Mouse (Mus musculus): Measurements from ENCODE around the gene Rpl3l. TPM values are rescaled to one million over a fixed set of nuclear protein-coding genes. Genes with fewer than 3 reads are reported as not detected.
"Not testable (repeated sequence)": the region's sequence is repeated elsewhere in the genome, so short reads cannot be mapped to it uniquely, and the experiment has no call there.

Rpl3l gene
- polyA plus RNA-seq, 1 experiment from 2014 or later = not detected

DNA sequence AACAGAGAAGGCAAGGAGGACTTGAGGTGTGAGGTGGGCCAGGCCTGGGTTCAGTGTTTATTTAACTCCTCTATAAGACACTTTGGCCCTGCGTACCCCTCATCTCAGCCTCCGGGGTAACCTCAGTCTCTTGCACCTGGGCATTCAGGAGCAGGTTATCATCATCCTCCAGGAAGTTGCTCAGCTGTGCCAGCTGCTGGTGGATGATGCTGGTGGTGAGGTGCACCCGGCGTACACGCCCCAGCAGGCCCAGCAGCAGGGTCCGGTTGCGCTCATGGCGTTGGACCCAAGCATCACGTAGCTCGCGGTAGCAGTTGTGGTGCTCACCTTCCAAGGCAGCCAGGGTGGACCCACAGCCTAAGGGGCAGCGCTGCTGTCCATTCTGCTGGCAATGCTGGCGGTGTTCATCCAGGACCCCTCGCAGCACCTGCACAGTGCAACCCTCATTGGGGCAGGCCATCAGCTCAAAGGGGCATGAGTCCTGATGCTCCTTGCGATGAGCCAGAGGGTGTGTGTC is 11.4 kb upstream of the Rpl3l start:
- no peak overlapping the region for H3K9ac ChIP-seq
- ATAC-seq (ENCODE audit: low FRiP score) = no peak
- WGBS = 94% methylated on average over 15 of the region's 15 CpGs
- DNase-seq (ENCODE audit: low spot score) = no peak
- H3K4me1 ChIP-seq (replicated peaks; ENCODE audit: control insufficient read depth, insufficient read depth, low read length) = peaks cover 2% of the 10 kb centered on the region; the same call in 1 of the 2 replicates
- no peaks in the 10 kb centered on the region for H3K9me3 ChIP-seq (ENCODE audit: control insufficient read depth, low read length)
- no peaks in the 10 kb centered on the region for H3K27me3 ChIP-seq (ENCODE audit: control insufficient read depth, insufficient read depth, low read length)
- H3K27ac ChIP-seq = no peak overlapping the region
- peaks cover 23% of the 10 kb centered on the region for H3K36me3 ChIP-seq (replicated peaks; ENCODE audit: control insufficient read depth, insufficient read depth)
- H3K4me2 ChIP-seq (replicated peaks) = no peak overlapping the region
- H3K4me3 ChIP-seq (replicated peaks; ENCODE audit: low read length) = no peak overlapping the region

DNA sequence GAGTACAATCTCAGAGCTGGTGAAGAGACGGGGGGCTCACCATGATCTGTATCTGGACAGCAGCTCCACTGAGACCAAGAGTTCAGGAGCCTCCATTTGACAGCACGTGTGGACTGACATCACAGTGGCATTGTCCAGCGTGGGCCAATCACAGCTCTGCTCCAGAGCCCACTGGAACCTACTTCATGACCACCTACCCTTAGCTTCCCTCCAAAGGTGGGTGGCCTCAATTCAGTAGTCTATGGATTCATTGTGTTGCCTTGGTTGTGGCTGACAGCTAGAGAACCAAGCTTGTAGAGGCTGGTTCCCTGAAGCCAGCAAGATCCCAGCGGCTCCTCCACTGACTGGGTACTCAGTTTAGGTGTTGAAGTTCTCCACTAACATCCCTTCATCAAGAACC is 9.7 kb upstream of the Rpl3l start, which contains the start of the genes Rnf151 and Rps2:
Gene Rnf151, minus strand, starts transcription at position 121 of the 400 bp plus-strand sequence.
Gene Rps2, plus strand, starts transcription at position 174 of the 400 bp plus-strand sequence.
- Histone ChIP-seq H3K9ac (peak within 1 kb of the TSS; percentile 90), H3K9me3 (ENCODE audit: control insufficient read depth, low read length) (no peaks in the 10 kb centered on the region), H3K27ac (no peak within 1 kb of the TSS), H3K4me1 (replicated peaks; ENCODE audit: control insufficient read depth, insufficient read depth, low read length) (peaks cover 18% of the 10 kb centered on the region), H3K4me2 (replicated peaks) (peak within 1 kb of the TSS; percentile 96), H3K27me3 (ENCODE audit: control insufficient read depth, insufficient read depth, low read length) (no peaks in the 10 kb centered on the region), H3K36me3 (replicated peaks; ENCODE audit: control insufficient read depth, insufficient read depth) (peaks cover 36% of the 10 kb centered on the region), H3K4me3 (replicated peaks; ENCODE audit: low read length) (peak within 1 kb of the TSS; percentile 78)
- 85% methylated on average over 4 of the region's 4 CpGs for WGBS
- ATAC-seq (ENCODE audit: low FRiP score) (no peak), DNase-seq (ENCODE audit: low spot score) (no peak)

DNA sequence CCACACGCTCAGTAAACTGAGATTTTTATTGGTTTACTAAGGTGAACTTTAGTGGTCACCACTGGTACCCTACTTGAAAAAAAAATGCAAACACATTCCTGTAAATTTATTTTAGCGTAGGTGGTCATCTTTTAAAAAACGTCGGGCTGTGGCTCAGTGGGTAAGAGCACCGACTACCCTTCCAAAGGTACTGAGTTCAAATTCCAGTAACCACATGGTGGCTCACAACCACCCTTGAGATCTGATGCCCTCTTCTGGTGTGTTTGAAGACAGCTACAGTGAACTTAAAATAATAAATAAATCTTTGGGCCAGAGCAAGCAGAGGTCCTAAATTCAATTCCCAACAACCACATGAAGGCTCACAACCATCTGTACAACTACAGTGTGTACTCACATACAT is 8.7 kb upstream of the Rpl3l start:
- Histone ChIP-seq H3K27ac (peak overlapping the region; percentile 88; the same call in 1 of the 2 replicates), H3K4me3 (replicated peaks; ENCODE audit: low read length) (peak overlapping the region; percentile 78), H3K4me2 (replicated peaks) (peak overlapping the region; percentile 96), H3K9ac (peak overlapping the region; percentile 90), H3K36me3 (replicated peaks; ENCODE audit: control insufficient read depth, insufficient read depth) (peaks cover 36% of the 10 kb centered on the region), H3K4me1 (replicated peaks; ENCODE audit: control insufficient read depth, insufficient read depth, low read length) (peaks cover 24% of the 10 kb centered on the region)
- ATAC-seq (ENCODE audit: low FRiP score); H3K27me3 ChIP-seq (ENCODE audit: control insufficient read depth, insufficient read depth, low read length); DNase-seq (ENCODE audit: low spot score); H3K9me3 ChIP-seq (ENCODE audit: control insufficient read depth, low read length): not testable (repeated sequence)
- 74% methylated on average over 5 of the region's 5 CpGs for WGBS

DNA sequence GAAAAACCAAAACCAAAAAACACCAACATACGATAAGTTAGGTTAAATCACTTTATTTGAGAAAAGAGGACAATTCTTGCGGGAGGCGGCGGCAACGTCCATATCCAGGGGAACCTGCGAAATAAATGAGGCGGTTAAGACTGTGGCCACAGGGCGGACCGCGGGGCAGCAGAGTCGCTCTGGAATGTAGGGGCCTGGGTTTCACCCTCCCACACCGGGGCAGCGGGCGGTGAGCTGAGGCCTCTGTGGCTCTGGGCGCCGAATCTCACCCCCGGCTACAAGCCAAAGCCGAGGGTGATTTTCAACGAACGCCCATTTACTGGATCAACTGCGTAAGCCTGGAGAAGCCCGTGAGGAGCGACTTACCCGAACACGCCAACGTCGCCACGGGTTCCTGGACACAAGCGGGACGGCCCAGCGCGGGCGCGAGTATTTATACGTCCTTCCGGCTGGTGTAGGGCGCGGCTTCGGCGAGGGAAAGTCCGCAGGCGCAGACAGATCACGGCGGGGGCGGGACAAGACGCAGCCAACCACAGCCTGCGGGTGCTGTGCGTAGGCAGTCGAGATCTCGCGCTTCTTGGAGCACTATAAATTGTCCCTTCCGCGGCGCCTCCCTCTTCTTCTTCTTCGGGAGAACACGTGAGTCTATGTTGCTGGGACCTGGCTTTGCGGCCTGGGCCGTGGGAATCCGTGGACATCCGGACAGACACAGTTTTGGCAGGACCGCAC is 8.0 kb upstream of the Rpl3l start:
- ATAC-seq (ENCODE audit: low FRiP score) (peak; percentile 98), DNase-seq (ENCODE audit: low spot score) (peak; percentile 97)
- Histone ChIP-seq H3K4me3 (replicated peaks; ENCODE audit: low read length) (peak overlapping the region; percentile 78), H3K27me3 (ENCODE audit: control insufficient read depth, insufficient read depth, low read length) (no peaks in the 10 kb centered on the region), H3K9ac (peak overlapping the region; percentile 90), H3K4me2 (replicated peaks) (peak overlapping the region; percentile 96), H3K27ac (peak overlapping the region; percentile 88), H3K9me3 (ENCODE audit: control insufficient read depth, low read length) (no peaks in the 10 kb centered on the region), H3K4me1 (replicated peaks; ENCODE audit: control insufficient read depth, insufficient read depth, low read length) (peaks cover 24% of the 10 kb centered on the region), H3K36me3 (replicated peaks; ENCODE audit: control insufficient read depth, insufficient read depth) (peaks cover 36% of the 10 kb centered on the region)
- under 1% methylated on average over 61 of the region's 61 CpGs for WGBS

DNA sequence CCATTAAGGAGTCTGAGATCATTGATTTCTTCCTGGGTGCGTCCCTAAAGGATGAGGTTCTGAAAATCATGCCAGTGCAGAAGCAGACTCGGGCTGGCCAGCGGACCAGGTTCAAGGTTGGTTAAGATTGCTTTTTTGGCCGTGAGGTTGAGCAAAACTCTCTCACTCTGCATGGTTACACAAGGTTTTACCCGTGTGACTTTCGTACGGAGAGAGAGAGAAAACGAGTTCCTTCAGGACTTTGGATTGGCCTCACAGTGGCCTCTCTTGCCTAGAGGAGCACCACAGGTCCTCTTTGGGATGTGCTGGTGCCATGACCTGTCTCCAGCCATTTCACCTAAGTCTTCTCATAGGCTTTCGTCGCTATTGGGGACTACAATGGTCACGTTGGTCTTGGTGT is 7.0 kb upstream of the Rpl3l start:
- ATAC-seq (ENCODE audit: low FRiP score); H3K27ac ChIP-seq: not testable (repeated sequence)
- H3K4me2 ChIP-seq (replicated peaks) = peak overlapping the region; percentile 96

DNA sequence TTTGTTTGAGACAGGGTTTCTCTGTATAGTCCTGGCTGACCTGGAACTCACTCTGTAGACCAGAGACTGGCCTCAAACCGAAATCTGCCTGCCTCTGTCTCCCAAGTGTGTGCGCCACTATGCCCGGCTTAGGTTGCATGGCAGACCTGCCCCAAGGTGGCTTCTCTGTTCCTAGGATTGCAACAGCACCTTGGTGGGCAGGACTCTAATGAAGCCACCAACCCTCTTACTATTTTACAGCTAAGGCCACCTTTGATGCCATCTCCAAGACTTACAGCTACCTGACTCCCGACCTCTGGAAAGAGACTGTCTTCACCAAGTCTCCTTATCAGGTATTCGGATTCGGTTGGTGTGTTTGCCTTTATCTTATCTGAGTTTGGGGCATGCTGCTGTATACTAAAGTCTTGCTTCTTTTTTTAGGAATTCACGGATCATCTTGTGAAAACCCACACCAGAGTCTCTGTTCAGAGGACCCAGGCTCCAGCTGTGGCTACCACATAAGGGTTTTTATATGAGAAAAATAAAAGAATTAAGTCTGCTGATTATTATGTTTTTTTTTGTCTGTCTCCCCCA is 6.2 kb upstream of the Rpl3l start:
- peaks cover 28% of the 10 kb centered on the region for H3K36me3 ChIP-seq (replicated peaks; ENCODE audit: control insufficient read depth, insufficient read depth)
- H3K4me3 ChIP-seq (replicated peaks; ENCODE audit: low read length) = peak overlapping the region; percentile 78
- 77% methylated on average over 7 of the region's 7 CpGs for WGBS
- peak overlapping the region; percentile 88 for H3K9ac ChIP-seq
- not testable (repeated sequence) for H3K27me3 ChIP-seq (ENCODE audit: control insufficient read depth, insufficient read depth, low read length); ATAC-seq (ENCODE audit: low FRiP score); DNase-seq (ENCODE audit: low spot score); H3K27ac ChIP-seq; H3K9me3 ChIP-seq (ENCODE audit: control insufficient read depth, low read length)
- peaks cover 24% of the 10 kb centered on the region for H3K4me1 ChIP-seq (replicated peaks; ENCODE audit: control insufficient read depth, insufficient read depth, low read length)
- H3K4me2 ChIP-seq (replicated peaks) = peak overlapping the region; percentile 96

More for the DNA sequence above, 7.0 kb upstream of the Rpl3l start:
- H3K27me3 ChIP-seq (ENCODE audit: control insufficient read depth, insufficient read depth, low read length); H3K9me3 ChIP-seq (ENCODE audit: control insufficient read depth, low read length); DNase-seq (ENCODE audit: low spot score): not testable (repeated sequence)
- H3K36me3 ChIP-seq (replicated peaks; ENCODE audit: control insufficient read depth, insufficient read depth) = peaks cover 36% of the 10 kb centered on the region
- peaks cover 24% of the 10 kb centered on the region for H3K4me1 ChIP-seq (replicated peaks; ENCODE audit: control insufficient read depth, insufficient read depth, low read length)
- peak overlapping the region; percentile 88 for H3K9ac ChIP-seq
- H3K4me3 ChIP-seq (replicated peaks; ENCODE audit: low read length) = peak overlapping the region; percentile 78
- 0% methylated on average over 11 of the region's 11 CpGs for WGBS

DNA sequence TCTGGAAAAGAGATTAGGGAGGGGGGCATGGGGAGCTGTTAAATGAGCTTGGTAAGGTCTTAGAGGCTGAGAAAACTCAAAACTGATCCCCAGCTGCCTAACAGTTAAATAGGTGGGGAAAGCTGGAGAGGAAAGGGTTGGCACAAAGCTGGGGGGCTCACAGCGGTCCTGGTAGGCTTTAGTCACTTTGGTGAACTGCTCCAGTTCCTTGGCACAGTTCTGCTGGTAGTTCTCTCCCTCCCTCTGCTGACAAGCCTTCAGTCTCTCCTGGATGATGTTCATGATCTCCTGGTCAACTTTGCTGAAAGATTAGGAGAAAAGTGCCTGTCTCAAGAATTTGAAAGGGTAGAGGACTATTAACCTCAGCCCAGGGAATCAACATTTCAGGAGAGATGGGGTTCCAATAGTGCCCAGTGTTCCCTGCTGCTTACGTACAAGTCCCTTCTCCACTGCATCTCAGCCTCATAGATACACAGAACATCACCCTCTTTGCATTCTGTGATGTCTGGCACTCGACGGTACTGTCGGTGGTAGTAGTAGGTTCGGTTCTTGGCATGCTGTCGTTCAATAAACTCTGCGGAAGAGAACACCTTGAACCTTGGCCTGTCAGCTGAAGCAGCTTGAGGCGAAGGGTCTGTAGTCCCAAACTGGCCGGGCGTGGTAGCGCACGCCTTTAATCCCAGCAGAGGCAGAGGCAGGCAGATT is 5.2 kb upstream of the Rpl3l start:
- Histone ChIP-seq H3K27ac (no peak overlapping the region), H3K4me1 (replicated peaks; ENCODE audit: control insufficient read depth, insufficient read depth, low read length) (peaks cover 24% of the 10 kb centered on the region), H3K4me2 (replicated peaks) (peak overlapping the region; percentile 96; the same call in 1 of the 2 replicates), H3K36me3 (replicated peaks; ENCODE audit: control insufficient read depth, insufficient read depth) (peaks cover 26% of the 10 kb centered on the region), H3K9me3 (ENCODE audit: control insufficient read depth, low read length) (no peaks in the 10 kb centered on the region), H3K4me3 (replicated peaks; ENCODE audit: low read length) (no peak overlapping the region; the same call in 1 of the 2 replicates), H3K9ac (no peak overlapping the region; the same call in 1 of the 2 replicates), H3K27me3 (ENCODE audit: control insufficient read depth, insufficient read depth, low read length) (no peaks in the 10 kb centered on the region)
- ATAC-seq (ENCODE audit: low FRiP score) = no peak
- DNase-seq (ENCODE audit: low spot score) = no peak
- 41% methylated on average over 13 of the region's 13 CpGs for WGBS

DNA sequence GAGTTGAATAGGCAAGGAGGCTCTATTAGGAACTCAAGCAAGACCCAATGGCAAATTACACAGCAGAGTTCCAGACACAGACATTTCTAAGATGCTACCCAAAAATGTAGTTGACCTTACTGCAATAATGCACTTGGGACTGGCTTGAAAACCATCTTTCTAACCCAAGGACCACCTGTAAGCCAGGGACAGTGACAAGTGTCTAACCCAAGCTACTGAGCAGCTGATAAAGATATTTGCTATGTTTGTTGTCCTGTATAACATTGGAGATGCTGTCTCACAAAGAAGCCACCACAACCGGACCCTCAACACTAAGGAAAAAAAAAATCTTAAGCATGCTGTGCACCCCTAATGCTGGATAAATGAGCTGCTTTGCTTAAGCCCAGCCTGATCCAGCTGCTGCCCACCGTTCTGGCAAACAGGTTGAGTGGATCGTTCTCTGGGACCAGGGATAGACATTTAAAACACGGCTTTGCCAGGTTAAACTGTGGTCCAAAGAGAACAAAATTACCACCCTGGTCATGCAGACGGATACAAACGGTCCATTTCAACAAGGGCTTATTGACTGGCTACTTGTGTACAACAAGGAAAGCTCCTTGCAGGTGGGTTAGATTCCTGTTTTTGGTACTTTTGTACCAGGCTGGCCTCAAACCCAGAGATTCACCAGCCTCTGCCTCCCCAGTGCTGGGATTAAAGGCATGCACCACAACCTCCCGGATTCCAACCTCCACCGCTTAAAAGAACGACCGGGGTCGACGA is 4.3 kb upstream of the Rpl3l start:
- peak overlapping the region; percentile 78; the same call in 1 of the 2 replicates for H3K27ac ChIP-seq

More for the DNA sequence above, 4.3 kb upstream of the Rpl3l start:
- peak overlapping the region; percentile 77 for H3K4me3 ChIP-seq (replicated peaks; ENCODE audit: low read length)
- DNase-seq (ENCODE audit: low spot score) (no peak), ATAC-seq (ENCODE audit: low FRiP score) (no peak)
- WGBS = 4% methylated on average over 12 of the region's 12 CpGs
- H3K27me3 ChIP-seq (ENCODE audit: control insufficient read depth, insufficient read depth, low read length) = no peaks in the 10 kb centered on the region
- peaks cover 24% of the 10 kb centered on the region for H3K4me1 ChIP-seq (replicated peaks; ENCODE audit: control insufficient read depth, insufficient read depth, low read length)
- peak overlapping the region; percentile 96 for H3K4me2 ChIP-seq (replicated peaks)
- H3K9me3 ChIP-seq (ENCODE audit: control insufficient read depth, low read length) = no peaks in the 10 kb centered on the region
- peak overlapping the region; percentile 94 for H3K9ac ChIP-seq
- H3K36me3 ChIP-seq (replicated peaks; ENCODE audit: control insufficient read depth, insufficient read depth) = peaks cover 17% of the 10 kb centered on the region

Data from hindbrain, embryonic 14.5 days (tissue).